Mouse (Mus musculus) cortical plate, adult 2 months (tissue): ENCODE results near the gene Pym1.

Source experiments
- CTCF ChIP-seq: fragments of 200-500 bp; IDR thresholded peaks from 2 replicates; pipeline ENCODE4 v1.5.1; 2011; ENCODE audit warnings: mild to moderate bottlenecking, control low read depth, low read length; ENCODE audit not compliant: insufficient read depth; ENCODE audit errors: extremely low read depth
- POLR2A ChIP-seq: fragments of 200-500 bp; IDR thresholded peaks from 2 replicates; pipeline ENCODE4 v1.6.1; 2011; ENCODE audit warnings: mild to moderate bottlenecking, low read length, control low read depth; ENCODE audit not compliant: insufficient read depth; ENCODE audit errors: extremely low read depth

DNA sequence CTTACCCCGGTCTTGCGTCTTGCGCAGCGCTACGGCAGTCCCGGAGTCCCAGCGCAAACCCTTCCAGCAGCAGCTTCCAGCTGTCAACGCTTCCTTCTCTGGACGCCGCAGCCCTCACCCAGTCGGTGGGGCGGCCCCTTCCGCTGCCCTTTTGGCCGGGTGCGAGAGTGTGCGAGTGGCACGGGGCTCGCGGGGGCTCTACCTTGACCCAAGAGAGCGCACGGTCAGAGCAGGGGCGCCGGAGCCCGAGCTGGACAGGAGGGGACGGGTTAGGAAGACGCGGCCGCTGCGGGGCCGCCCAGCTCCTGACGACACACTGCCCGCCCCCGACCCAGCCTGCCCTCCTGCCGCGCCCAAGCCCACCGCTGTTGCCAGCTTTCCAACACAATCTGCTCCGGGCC lies 3.9 kb upstream of the Pym1 start:
- no peak for TF ChIP-seq CTCF
- no peak for TF ChIP-seq POLR2A
